Mouse (Mus musculus) G1E (cell line): ENCODE results near the gene Adamts2. TPM values are rescaled to one million over a fixed set of nuclear protein-coding genes. Genes with fewer than 3 reads are reported as not detected.

Experiments used
- ATAC-seq: 2 replicates; pipeline ENCODE4 v1.8.0; 2016; ENCODE audit warnings: mild to moderate bottlenecking; ENCODE audit not compliant: insufficient number of reproducible peaks, poor library complexity, low FRiP score, severe bottlenecking; ENCODE audit errors: extremely low read depth
- DNase-seq: peaks from one replicate; pipeline ENCODE4 v3.0.0; 2012; ENCODE audit warnings: low spot score
- H3K27me3 ChIP-seq: 2 replicates; pipeline ENCODE4 v1.6.1; 2012; ENCODE audit warnings: mild to moderate bottlenecking, low read length, inconsistent platforms; ENCODE audit not compliant: insufficient read depth
- H3K36me3 ChIP-seq: replicated peaks from 2 replicates; pipeline ENCODE3; 2012; ENCODE audit warnings: mild to moderate bottlenecking, inconsistent platforms
- H3K4me1 ChIP-seq: 2 replicates; pipeline ENCODE4 v1.6.1; 2012; ENCODE audit warnings: low read depth, low read length, inconsistent platforms, mixed read lengths; ENCODE audit not compliant: insufficient read depth
- H3K4me3 ChIP-seq: 2 replicates; pipeline ENCODE4 v1.5.1; 2012; ENCODE audit warnings: low read depth, mild to moderate bottlenecking, inconsistent platforms, low read length, moderate library complexity, mixed read lengths
- H3K9me3 ChIP-seq: replicated peaks from 2 replicates; pipeline ENCODE4 v1.6.1; 2012; ENCODE audit warnings: inconsistent platforms
- CTCF ChIP-seq: IDR thresholded peaks from 2 replicates; pipeline ENCODE4 v1.5.1; 2012; ENCODE audit warnings: low read depth, low read length, inconsistent platforms, mixed read lengths
- GATA1 ChIP-seq: IDR thresholded peaks from 2 replicates; pipeline ENCODE4 v1.6.1; 2012; ENCODE audit warnings: borderline replicate concordance, low read length, inconsistent platforms, mixed read lengths
- GATA2 ChIP-seq: IDR thresholded peaks from 2 replicates; pipeline ENCODE4 v1.6.1; 2012; ENCODE audit warnings: low read depth, low read length, inconsistent platforms, borderline replicate concordance
- POLR2AphosphoS5 ChIP-seq: IDR thresholded peaks from 2 replicates; pipeline ENCODE4 v1.6.1; 2012; ENCODE audit warnings: low read depth, low read length, inconsistent platforms; ENCODE audit not compliant: insufficient replicate concordance
- TAL1 ChIP-seq: conservative IDR thresholded peaks from 2 replicates; pipeline ENCODE4 v1.6.1; 2012; ENCODE audit warnings: low read depth, low read length, inconsistent platforms, mixed read lengths
- polyA plus RNA-seq: library from polyadenylated mRNA; stranded (reverse); fragments of >175 nt; gene quantifications from 2 replicates; pipeline ENCODE4 v1.2.3, GENCODE M21; 2012
- total RNA-seq, 2 experiments: library from RNA; stranded (forward) in 1 of 2; stranded (reverse) in 1 of 2; fragments of 200-1000 nt in 1 of 2; fragments of >200 nt in 1 of 2; fragmentation: Nextera tagmentation in 1 of 2; gene quantifications; 2 replicates each; pipeline ENCODE4 v1.2.3; 2014 to 2017

Gene Adamts2
- total and polyA plus RNA-seq, 3 experiments = 0.05 TPM; not detected in 2

DNA sequence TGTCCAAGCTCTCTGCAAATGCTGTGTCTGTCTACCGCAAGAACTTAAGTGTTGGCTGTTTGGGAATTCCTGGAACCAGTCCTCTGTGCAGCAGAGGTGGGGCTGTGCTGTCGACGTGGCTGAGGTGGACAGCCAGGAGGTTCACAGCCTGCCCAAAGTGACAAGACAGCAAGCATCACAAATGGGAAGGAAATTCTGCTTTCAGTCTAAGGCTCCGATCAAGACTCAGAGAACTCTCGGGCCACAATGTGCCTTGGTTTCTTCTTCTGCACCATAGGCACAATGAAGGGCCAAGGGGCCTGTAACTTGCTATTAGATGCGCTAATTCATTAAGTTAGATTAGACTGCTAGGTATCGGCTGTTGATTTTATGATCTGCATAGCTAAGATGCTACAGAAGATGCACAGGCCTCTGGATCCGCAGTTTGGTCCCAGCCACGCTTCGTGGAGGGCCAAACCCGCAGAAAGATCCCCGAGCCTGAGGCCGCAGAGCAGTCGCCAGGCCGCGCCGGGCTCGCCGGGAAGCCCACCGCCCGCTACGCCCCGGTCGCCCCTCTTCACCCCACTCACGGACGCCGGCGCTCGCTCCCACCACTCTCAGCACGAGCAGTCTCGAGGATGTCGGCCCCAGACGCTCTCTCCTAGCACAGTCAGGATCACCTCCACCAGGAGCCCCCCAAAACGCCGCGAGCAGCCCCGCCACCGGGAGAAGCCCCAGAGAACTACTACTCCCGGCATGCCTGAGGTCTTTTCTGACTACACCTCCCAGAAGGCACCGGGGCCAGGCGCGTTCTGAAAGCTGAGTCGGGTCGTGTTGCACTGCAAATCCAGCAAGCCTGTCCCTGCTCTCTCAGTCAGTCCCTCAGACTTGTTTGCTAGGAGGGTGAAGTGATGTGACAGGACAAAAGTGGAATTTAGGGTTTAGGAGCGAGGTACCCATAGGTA is 225.4 kb downstream of the Adamts2 start, which contains the start of gene Zfp354c:
Zfp354c (minus strand) TSS at position 715 of the 944 bp plus-strand sequence.
- DNase-seq (no peak), ATAC-seq (no peak)
- peaks cover 42% of the 10 kb centered on the region for H3K9me3 ChIP-seq
- H3K36me3 ChIP-seq = no peaks in the 10 kb centered on the region
- H3K4me3 ChIP-seq = no peak within 1 kb of the TSS
- no peak for TF ChIP-seq POLR2AphosphoS5
- no peak for TF ChIP-seq CTCF
- no peak for TF ChIP-seq GATA2
- TF ChIP-seq GATA1 = no peak
- TF ChIP-seq TAL1 = no peak
- no peaks in the 10 kb centered on the region for H3K4me1 ChIP-seq
- H3K27me3 ChIP-seq = no peaks in the 10 kb centered on the region

DNA sequence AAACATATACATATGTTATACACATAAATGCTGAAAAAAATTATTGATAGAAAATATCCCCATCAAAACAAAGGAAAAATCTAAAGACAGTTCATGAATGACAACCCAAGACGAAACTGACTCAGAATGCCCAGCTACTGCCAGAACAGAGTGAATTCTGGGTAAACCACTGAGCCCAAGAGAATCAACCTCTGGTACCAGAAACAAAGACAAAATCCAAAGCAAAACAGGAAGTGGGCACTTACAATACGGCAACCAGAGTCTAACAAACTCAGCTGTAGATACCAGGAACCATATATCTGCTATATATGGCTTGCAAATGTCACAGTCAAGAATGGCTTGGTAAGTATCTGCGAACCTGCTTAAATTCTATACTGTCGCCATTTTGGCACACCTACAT is 233.8 kb downstream of the Adamts2 start:
- TF ChIP-seq TAL1 (no peak), CTCF (no peak), GATA2 (no peak), POLR2AphosphoS5 (no peak), GATA1 (no peak)
- no peaks in the 10 kb centered on the region for H3K27me3 ChIP-seq
- H3K4me3 ChIP-seq = no peak overlapping the region
- ATAC-seq = no peak
- DNase-seq = no peak
- no peaks in the 10 kb centered on the region for H3K4me1 ChIP-seq
- no peaks in the 10 kb centered on the region for H3K36me3 ChIP-seq
- peaks cover 57% of the 10 kb centered on the region for H3K9me3 ChIP-seq

DNA sequence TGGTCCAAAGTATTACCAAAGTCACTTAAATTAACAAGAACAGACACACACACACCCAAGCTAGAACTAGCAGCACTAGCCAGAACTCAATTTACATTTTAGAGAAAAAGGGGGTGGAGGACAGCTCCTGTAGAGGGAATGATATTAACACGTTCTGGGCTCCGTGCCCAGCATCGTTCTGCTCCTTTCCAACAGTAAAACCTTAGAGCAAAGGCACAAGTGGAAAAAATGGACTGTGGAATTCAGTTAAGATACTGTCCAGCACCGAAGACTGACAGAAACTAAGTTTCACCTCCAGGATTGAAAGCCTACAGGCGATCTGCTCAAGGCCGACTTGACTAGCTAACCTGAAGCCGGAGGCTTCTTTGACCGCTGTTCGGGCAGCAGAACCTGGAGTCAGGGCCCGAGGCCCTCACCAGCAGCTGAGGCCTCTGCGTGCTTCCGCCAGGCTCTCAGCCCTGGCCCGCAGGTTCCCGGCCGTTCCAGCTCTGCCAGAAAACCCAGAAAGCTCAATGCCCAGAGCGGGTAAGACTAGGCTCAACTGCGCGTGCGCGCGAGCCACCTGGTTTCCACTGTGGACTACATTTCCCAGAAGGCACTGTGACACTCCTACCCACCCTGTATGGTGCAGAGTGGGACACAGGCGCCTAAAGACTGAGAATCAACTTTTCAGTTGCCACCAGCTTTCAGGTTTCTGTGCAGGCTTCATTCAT is 239.3 kb downstream of the Adamts2 start, which contains the start of gene Zfp879:
Zfp879 (minus strand) TSS at position 530 of the 713 bp plus-strand sequence.
- TF ChIP-seq POLR2AphosphoS5 (no peak), GATA1 (no peak), CTCF (no peak), TAL1 (no peak), GATA2 (no peak)
- H3K27me3 ChIP-seq = no peaks in the 10 kb centered on the region
- H3K36me3 ChIP-seq = no peaks in the 10 kb centered on the region
- no peak for ATAC-seq
- no peaks in the 10 kb centered on the region for H3K4me1 ChIP-seq
- peaks cover 60% of the 10 kb centered on the region for H3K9me3 ChIP-seq
- DNase-seq = no peak
- H3K4me3 ChIP-seq = no peak within 1 kb of the TSS

DNA sequence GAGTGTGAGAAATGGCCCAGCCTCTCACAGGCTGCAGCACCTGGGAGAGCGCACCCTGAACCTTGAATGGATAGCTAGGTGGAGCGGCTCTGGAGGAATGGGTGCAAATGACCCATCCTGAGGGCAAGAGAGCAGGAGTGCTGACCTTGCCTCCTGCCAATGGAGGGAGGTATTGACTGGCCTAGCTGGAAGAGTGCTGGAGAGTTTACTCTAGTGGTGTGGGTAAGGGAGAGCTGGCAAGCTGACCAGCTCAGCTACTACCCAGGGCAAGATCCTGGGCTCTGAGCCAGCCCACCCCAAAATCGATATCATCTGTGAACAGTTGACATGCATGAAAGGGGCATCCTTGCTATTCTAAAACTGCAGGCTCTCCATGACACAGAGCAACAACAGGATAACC is 244.1 kb downstream of the Adamts2 start:
- ATAC-seq (no peak), DNase-seq (no peak)
- no peaks in the 10 kb centered on the region for H3K36me3 ChIP-seq
- H3K4me1 ChIP-seq = no peaks in the 10 kb centered on the region
- TF ChIP-seq GATA2 = no peak
- no peak for TF ChIP-seq CTCF
- TF ChIP-seq POLR2AphosphoS5 = no peak
- TF ChIP-seq GATA1 = no peak
- TF ChIP-seq TAL1 = no peak
- H3K4me3 ChIP-seq = no peak overlapping the region
- H3K9me3 ChIP-seq = peaks cover 69% of the 10 kb centered on the region
- H3K27me3 ChIP-seq = no peaks in the 10 kb centered on the region

DNA sequence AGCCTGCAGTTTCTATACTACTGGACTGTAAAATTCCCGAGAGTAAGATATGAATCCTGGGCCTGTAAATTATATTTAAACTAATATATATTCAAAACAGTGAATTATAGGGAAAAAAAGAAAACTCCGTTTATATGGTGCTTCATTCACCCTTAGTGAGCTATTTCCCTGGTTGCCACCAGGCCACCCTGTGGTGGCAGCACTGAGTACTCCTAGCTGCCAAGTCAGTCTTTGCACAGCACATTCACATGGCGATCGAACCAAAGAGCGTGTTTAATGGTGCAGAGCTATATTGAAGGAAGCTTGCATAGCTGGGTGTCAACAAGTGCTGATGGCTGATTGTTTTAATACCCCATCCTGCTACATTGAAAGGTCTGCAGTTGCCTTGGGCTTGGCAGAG is 245.2 kb downstream of the Adamts2 start:
- Histone ChIP-seq H3K4me3 (no peak overlapping the region), H3K9me3 (peaks cover 72% of the 10 kb centered on the region), H3K36me3 (no peaks in the 10 kb centered on the region), H3K4me1 (no peaks in the 10 kb centered on the region), H3K27me3 (no peaks in the 10 kb centered on the region)
- TF ChIP-seq GATA1 (no peak), TAL1 (no peak), POLR2AphosphoS5 (no peak), GATA2 (no peak), CTCF (no peak)
- no peak for DNase-seq
- no peak for ATAC-seq

DNA sequence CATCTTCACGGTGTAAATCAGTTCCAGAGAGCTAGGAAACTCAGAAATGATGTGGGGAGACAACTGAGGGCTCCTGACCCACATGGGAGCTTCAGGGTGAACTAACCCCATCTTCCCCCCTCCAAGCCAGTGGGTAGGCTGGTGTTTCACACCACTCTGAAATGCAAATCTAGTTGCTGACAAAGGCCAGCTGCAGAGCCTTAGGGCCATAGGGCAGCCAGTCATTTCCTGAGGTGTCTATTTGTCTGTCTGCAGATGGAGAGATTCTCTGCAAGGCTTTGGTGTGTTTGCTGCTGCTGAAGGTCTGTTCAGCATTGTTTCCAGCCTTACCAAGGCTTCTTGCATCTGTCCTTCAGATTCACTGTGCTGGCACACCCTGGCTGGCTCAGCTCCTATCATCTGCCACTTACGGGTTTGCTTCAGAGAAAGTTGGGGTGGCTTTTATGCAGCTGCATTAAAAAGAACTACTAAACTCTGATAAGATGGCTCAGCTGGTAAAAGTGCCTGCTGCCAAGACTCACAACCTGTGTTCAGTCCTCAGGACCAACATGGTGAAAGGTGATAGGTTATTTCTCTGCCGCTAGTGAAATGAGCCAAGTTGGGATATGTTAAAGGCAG is 246.7 kb downstream of the Adamts2 start:
- no peak for TF ChIP-seq CTCF
- Histone ChIP-seq H3K27me3 (no peaks in the 10 kb centered on the region), H3K4me3 (no peak overlapping the region), H3K36me3 (no peaks in the 10 kb centered on the region), H3K4me1 (no peaks in the 10 kb centered on the region), H3K9me3 (peaks cover 83% of the 10 kb centered on the region)
- no peak for ATAC-seq
- DNase-seq = no peak
